Mouse (Mus musculus) hindbrain, embryonic 16.5 days (tissue): ENCODE data around the gene Cops7b. TPM values are rescaled to one million over a fixed set of nuclear protein-coding genes. Genes with fewer than 3 reads are reported as not detected.

ENCODE experiments used
- microRNA-seq: library from miRNA; unstranded; fragments of <30 nt; microRNA quantifications from one replicate; pipeline ENCODE4, GENCODE M21; 2017
- polyA plus RNA-seq: library from polyadenylated mRNA; unstranded; fragments of >200 nt; fragmentation: Nextera tagmentation; extraction: Ambion mirVana; gene quantifications from 2 replicates; pipeline ENCODE4 v1.2.1, GENCODE M21; 2015

The Cops7b gene
- polyA plus RNA-seq, 1 experiment from 2014 or later = 57.1 TPM

Small RNA genes within 50 kb of the gene (microRNA-seq; reads per million reads assigned to microRNA genes)
- gene Gm22955 = not detected

Other genes starting within 250 kb of the Cops7b start
- 205 and 214 TPM in 2 replicates for gene Ncl, start 223.5 kb upstream of the Cops7b start, polyA plus RNA-seq
- 0.13 TPM in 1 of 2 replicates, not detected in the other for gene Nmur1, start 156.7 kb upstream of the Cops7b start, polyA plus RNA-seq
- not detected in 2 replicates for gene Tex44, start 156.6 kb upstream of the Cops7b start, polyA plus RNA-seq
- 1,165 and 1,204 TPM in 2 replicates for gene Ptma, start 56.2 kb upstream of the Cops7b start, polyA plus RNA-seq
- gene Pde6d, start 275 bp upstream of the Cops7b start, polyA plus RNA-seq = 103 and 113 TPM in 2 replicates
- gene Nppc, start 87.7 kb downstream of the Cops7b start, polyA plus RNA-seq = 20.1 and 26.6 TPM in 2 replicates
- 37.8 and 40.1 TPM in 2 replicates for gene Dis3l2, start 120.9 kb downstream of the Cops7b start, polyA plus RNA-seq